Mouse (Mus musculus) MEL (cell line): ENCODE measurements around the gene Dnaic1. TPM values are rescaled to one million over a fixed set of nuclear protein-coding genes. Genes with fewer than 3 reads are reported as not detected.

Experiments used
- DNase-seq: peaks from one replicate; pipeline ENCODE4 v3.0.0; 2011; ENCODE audit warnings: low read depth, low spot score
- H3K27ac ChIP-seq: 2 replicates; pipeline ENCODE4 v1.5.1; 2012; ENCODE audit warnings: low read depth, mild to moderate bottlenecking, control low read depth, low read length, moderate library complexity; ENCODE audit not compliant: control insufficient read depth
- H3K27me3 ChIP-seq, 2 experiments: fragments of 150-350 bp in 1 of 2; sonication (generic) in 1 of 2; 2 replicates each; pipeline ENCODE4 v1.6.1; 2012; ENCODE audit warnings: low read length in 2 of 2, mild to moderate bottlenecking in 2 of 2, improper control_type of control experiment in 1 of 2, moderate library complexity in 1 of 2; ENCODE audit not compliant: insufficient read depth in 2 of 2, control insufficient read depth in 1 of 2
- H3K36me3 ChIP-seq, 2 experiments: 2 replicates each; pipeline ENCODE4 v1.6.1; 2012 to 2014; ENCODE audit warnings: low read length in 2 of 2, improper control_type of control experiment in 1 of 2, inconsistent platforms in 1 of 2, mild to moderate bottlenecking in 1 of 2; ENCODE audit not compliant: insufficient read depth in 2 of 2, control insufficient read depth in 1 of 2
- H3K4me1 ChIP-seq, 2 experiments: fragments of 150-350 bp in 1 of 2; sonication (generic) in 1 of 2; 2 replicates each; pipeline ENCODE4 v1.6.1; 2012; ENCODE audit warnings: low read length in 2 of 2, improper control_type of control experiment in 1 of 2, mild to moderate bottlenecking in 1 of 2; ENCODE audit not compliant: insufficient read depth in 2 of 2, control insufficient read depth in 1 of 2
- H3K4me3 ChIP-seq, 2 experiments: fragments of 150-350 bp in 1 of 2; sonication (generic) in 1 of 2; 2 replicates each; pipeline ENCODE4 v1.5.1; 2012; ENCODE audit warnings: low read depth in 2 of 2, low read length in 2 of 2, mild to moderate bottlenecking in 2 of 2, moderate library complexity in 2 of 2, control low read depth in 1 of 2, improper control_type of control experiment in 1 of 2; ENCODE audit not compliant: control insufficient read depth in 1 of 2, insufficient read depth in 1 of 2
- H3K79me2 ChIP-seq: 2 replicates; pipeline ENCODE4 v1.6.1; 2012; ENCODE audit warnings: mild to moderate bottlenecking, low read length, moderate library complexity; ENCODE audit not compliant: control insufficient read depth, poor library complexity, insufficient read depth
- H3K9ac ChIP-seq: 2 replicates; pipeline ENCODE4 v1.6.1; 2012; ENCODE audit warnings: low read depth, mild to moderate bottlenecking, control low read depth, low read length, moderate library complexity; ENCODE audit not compliant: control insufficient read depth, poor library complexity, severe bottlenecking
- H3K9me3 ChIP-seq: fragments of 150-350 bp; sonication (generic); replicated peaks from 2 replicates; pipeline ENCODE4 v1.6.1; 2012; ENCODE audit warnings: mild to moderate bottlenecking, low read length, improper control_type of control experiment, moderate library complexity; ENCODE audit not compliant: insufficient read depth
- BHLHE40 ChIP-seq: IDR thresholded peaks from 2 replicates; pipeline ENCODE4 v1.6.1; 2012; ENCODE audit warnings: low read depth, mild to moderate bottlenecking, inconsistent platforms, low read length, improper control_type of control experiment, borderline replicate concordance
- CTCF ChIP-seq, 3 experiments: IDR thresholded peaks in 2 of 3; conservative IDR thresholded peaks in 1 of 3; 2 replicates each; pipeline ENCODE4 v1.5.1; 2011 to 2012; ENCODE audit warnings: low read length in 3 of 3, low read depth in 2 of 3, mild to moderate bottlenecking in 2 of 3, improper control_type of control experiment in 1 of 3, inconsistent platforms in 1 of 3, mixed read lengths in 1 of 3, moderate library complexity in 1 of 3; ENCODE audit not compliant: control insufficient read depth in 1 of 3, insufficient read depth in 1 of 3, poor library complexity in 1 of 3, severe bottlenecking in 1 of 3
- ELF1 ChIP-seq: IDR thresholded peaks from 2 replicates; pipeline ENCODE4 v1.6.1; 2014; ENCODE audit warnings: low read depth, mild to moderate bottlenecking, inconsistent platforms, low read length, improper control_type of control experiment, moderate library complexity
- GATA1 ChIP-seq: IDR thresholded peaks from 2 replicates; pipeline ENCODE4 v1.6.1; 2011; ENCODE audit warnings: low read depth, low read length, improper control_type of control experiment
- KAT2A ChIP-seq: conservative IDR thresholded peaks from 2 replicates; pipeline ENCODE4 v1.6.1; 2012; ENCODE audit warnings: low read depth, low read length, improper control_type of control experiment, inconsistent platforms
- MXI1 ChIP-seq: IDR thresholded peaks from 2 replicates; pipeline ENCODE4 v1.6.1; 2011; ENCODE audit warnings: mild to moderate bottlenecking, low read depth, low read length, improper control_type of control experiment
- MYC ChIP-seq: IDR thresholded peaks from 2 replicates; pipeline ENCODE4 v1.6.1; 2011; ENCODE audit warnings: low read depth, mild to moderate bottlenecking, low read length, improper control_type of control experiment, moderate library complexity
- NELFE ChIP-seq: IDR thresholded peaks from 2 replicates; pipeline ENCODE4 v1.6.1; 2011; ENCODE audit warnings: low read depth, low read length, improper control_type of control experiment
- POLR2AphosphoS2 ChIP-seq: IDR thresholded peaks from 2 replicates; pipeline ENCODE4 v1.6.1; 2011; ENCODE audit warnings: low read length, improper control_type of control experiment
- RAD21 ChIP-seq: IDR thresholded peaks from 2 replicates; pipeline ENCODE4 v1.6.1; 2011; ENCODE audit warnings: mild to moderate bottlenecking, low read depth, low read length, improper control_type of control experiment
- ZNF384 ChIP-seq: IDR thresholded peaks from 2 replicates; pipeline ENCODE4 v1.6.1; 2012; ENCODE audit warnings: low read depth, mild to moderate bottlenecking, inconsistent platforms, low read length, improper control_type of control experiment
- polyA plus RNA-seq, 2 experiments: library from polyadenylated mRNA; stranded (reverse) in 1 of 2; unstranded in 1 of 2; fragments of >175 nt in 1 of 2; fragments of >200 nt in 1 of 2; gene quantifications; 2 replicates each; pipeline versions ENCODE4 v1.2.1 to v1.2.4; 2012; ENCODE audit warnings: low replicate concordance in 2 of 2, low read depth in 1 of 2; ENCODE audit not compliant: insufficient read length in 2 of 2, insufficient read depth in 1 of 2, missing spikeins in 1 of 2
- total RNA-seq: library from RNA; depleted of rRNA; stranded (reverse); fragments of 300-350 nt; gene quantifications from 2 replicates; pipeline ENCODE4 v1.2.3, GENCODE M21; 2012

Gene Dnaic1
- total and polyA plus RNA-seq, 3 experiments, result not detected

DNA sequence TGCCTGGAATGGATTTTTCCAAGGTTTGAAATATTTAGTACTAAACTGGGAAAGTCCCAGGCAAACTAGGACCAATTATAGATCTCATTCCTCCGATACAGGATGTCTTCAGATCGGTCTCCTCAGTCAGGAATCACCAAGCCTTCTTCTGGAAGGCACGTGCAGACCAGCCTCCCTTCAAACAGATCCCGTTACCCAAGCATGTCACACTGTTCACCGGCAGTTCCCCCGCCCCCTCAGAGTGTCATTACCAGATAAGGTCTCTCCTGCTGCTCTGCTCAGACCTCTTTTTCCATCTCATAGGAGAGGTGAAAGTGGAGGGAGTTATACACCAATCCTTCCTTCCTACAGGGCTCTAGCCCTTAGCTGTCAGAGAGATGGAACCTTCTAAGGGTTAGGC, 84.2 kb downstream of the Dnaic1 start:
- Histone ChIP-seq H3K27ac (no peak overlapping the region), H3K9ac (no peak overlapping the region), H3K4me3 (no peak overlapping the region), H3K4me1 (peaks cover 0 to 3% of the 10 kb centered on the region in 2 experiments; a peak in 1 of 4 replicates), H3K27me3 (0 out of 4 replicates have a peak, but pooled peaks cover 0 to 1% of the 10 kb centered on the region in 2 experiments), H3K36me3 (no peaks in the 10 kb centered on the region), H3K9me3 (no peaks in the 10 kb centered on the region), H3K79me2 (no peaks in the 10 kb centered on the region)
- peak; percentile 30 for DNase-seq
- TF ChIP-seq MXI1 (no peak), BHLHE40 (peak; percentile 58; the same call in 1 of the 2 replicates)

DNA sequence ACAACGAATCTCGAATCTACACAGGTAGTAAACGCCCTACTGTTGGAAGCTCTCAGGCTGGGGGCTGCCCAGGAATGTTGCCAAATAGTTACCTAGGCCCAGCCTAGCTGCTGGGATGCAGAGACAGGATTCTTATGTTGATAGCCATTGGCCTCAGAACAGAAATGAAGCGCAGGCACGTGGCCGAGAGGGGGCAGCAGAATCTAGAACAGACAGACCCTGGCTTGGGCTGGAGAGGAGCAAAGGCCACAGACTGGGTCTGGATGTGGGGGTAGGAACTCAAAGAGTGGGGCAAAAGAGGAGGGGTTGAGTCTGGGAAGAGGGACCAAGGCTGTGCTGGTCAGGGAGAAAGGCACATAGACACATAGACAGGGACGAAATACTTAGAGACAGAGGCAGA, 84.6 kb downstream of the Dnaic1 start:
- Histone ChIP-seq H3K27me3 (0 out of 4 replicates have a peak, but pooled peaks cover 0 to 1% of the 10 kb centered on the region in 2 experiments), H3K36me3 (no peaks in the 10 kb centered on the region), H3K4me1 (no peaks in the 10 kb centered on the region), H3K79me2 (no peaks in the 10 kb centered on the region), H3K27ac (no peak overlapping the region), H3K4me3 (no peak overlapping the region), H3K9me3 (no peaks in the 10 kb centered on the region), H3K9ac (no peak overlapping the region)
- DNase-seq, result no peak
- TF ChIP-seq GATA1, result no peak
- peak in 1 of 3 experiments; percentile 29; a peak in 1 of 6 replicates for TF ChIP-seq CTCF (IDR thresholded peaks at IDR 0.05 in 2 of 3, conservative IDR thresholded peaks at IDR 0.05 in 1 of 3; ENCODE audit: control insufficient read depth in 1 of 3, insufficient read depth in 1 of 3, low read depth in 2 of 3, low read length in 3 of 3, poor library complexity in 1 of 3, severe bottlenecking in 1 of 3)
- TF ChIP-seq KAT2A, result no peak
- TF ChIP-seq RAD21, result no peak

DNA sequence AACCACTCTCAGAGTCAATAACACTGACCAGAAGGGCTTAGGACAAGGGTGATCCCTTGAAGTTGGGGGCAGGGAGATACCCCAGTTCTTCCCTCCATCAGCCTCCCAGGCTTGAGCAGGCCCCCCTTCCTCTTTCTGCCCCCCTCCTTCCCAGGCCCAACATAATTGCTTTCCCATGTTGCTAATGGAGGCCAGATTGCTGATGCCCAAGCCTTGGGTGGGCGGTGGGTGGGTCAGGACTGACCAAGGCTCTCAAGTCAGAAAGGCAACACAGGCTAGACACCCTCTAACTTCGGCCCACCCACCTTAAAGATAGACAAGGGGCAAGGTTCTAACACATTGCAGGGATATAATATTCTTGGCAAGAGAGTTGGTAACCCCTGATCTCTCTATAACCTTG, 86.0 kb downstream of the Dnaic1 start:
- Histone ChIP-seq H3K4me3 (no peak overlapping the region), H3K27me3 (0 out of 4 replicates have a peak, but pooled peaks cover 0 to 1% of the 10 kb centered on the region in 2 experiments), H3K9ac (no peak overlapping the region), H3K36me3 (no peaks in the 10 kb centered on the region), H3K4me1 (no peaks in the 10 kb centered on the region), H3K79me2 (no peaks in the 10 kb centered on the region), H3K9me3 (no peaks in the 10 kb centered on the region), H3K27ac (no peak overlapping the region)
- TF ChIP-seq CTCF (IDR thresholded peaks at IDR 0.05 in 2 of 3, conservative IDR thresholded peaks at IDR 0.05 in 1 of 3; ENCODE audit: control insufficient read depth in 1 of 3, insufficient read depth in 1 of 3, low read depth in 2 of 3, low read length in 3 of 3, poor library complexity in 1 of 3, severe bottlenecking in 1 of 3) (no peak), NELFE (no peak), ZNF384 (no peak), MYC (no peak), MXI1 (no peak), ELF1 (no peak), GATA1 (no peak), POLR2AphosphoS2 (no peak)
- DNase-seq, result no peak
